Mouse (Mus musculus): Measurements from ENCODE around the gene Gm20388. TPM values are rescaled to one million over a fixed set of nuclear protein-coding genes. Genes with fewer than 3 reads are reported as not detected.

Gm20388 gene
- polyA plus RNA-seq, 1 experiment: 28.1 TPM

- H3K36me3 ChIP-seq (ENCODE audit: control insufficient read depth, insufficient read depth, low read length, poor library complexity, severe bottlenecking): no peaks in the 10 kb centered on the region
- H3K4me1 ChIP-seq (ENCODE audit: control insufficient read depth, insufficient read depth, low read length): no peaks in the 10 kb centered on the region
- no peaks in the 10 kb centered on the region for H3K9me3 ChIP-seq (replicated peaks; ENCODE audit: control insufficient read depth, insufficient read depth, low read length, poor library complexity, severe bottlenecking)
- no peak for TF ChIP-seq CTCF (IDR thresholded peaks at IDR 0.05; ENCODE audit: low read depth, low read length)
- no peak for TF ChIP-seq EP300 (IDR thresholded peaks at IDR 0.05; ENCODE audit: insufficient read depth, low read depth, low read length)
- TF ChIP-seq POLR2A (IDR thresholded peaks at IDR 0.05; ENCODE audit: insufficient read depth, low read length): no peak
- no peak overlapping the region for H3K9ac ChIP-seq (ENCODE audit: low read depth, poor library complexity, severe bottlenecking)
- H3K27ac ChIP-seq (ENCODE audit: insufficient read depth, low read length): no peak overlapping the region
- no peak overlapping the region for H3K4me3 ChIP-seq (ENCODE audit: low read depth, low read length)
- H3K27me3 ChIP-seq (ENCODE audit: control insufficient read depth, insufficient read depth, low read length, poor library complexity, severe bottlenecking): no peaks in the 10 kb centered on the region
Measured at GRCm38 (mm10) chr8:120745226-120745625, 834.6 kb downstream of the Gm20388 start.

- Histone ChIP-seq H3K9me3 (replicated peaks; ENCODE audit: control insufficient read depth, insufficient read depth, low read length, poor library complexity, severe bottlenecking) (no peaks in the 10 kb centered on the region), H3K9ac (ENCODE audit: low read depth, poor library complexity, severe bottlenecking) (no peak overlapping the region), H3K36me3 (ENCODE audit: control insufficient read depth, insufficient read depth, low read length, poor library complexity, severe bottlenecking) (no peaks in the 10 kb centered on the region), H3K4me3 (ENCODE audit: low read depth, low read length) (no peak overlapping the region), H3K4me1 (ENCODE audit: control insufficient read depth, insufficient read depth, low read length) (no peaks in the 10 kb centered on the region), H3K27ac (ENCODE audit: insufficient read depth, low read length) (no peak overlapping the region), H3K27me3 (ENCODE audit: control insufficient read depth, insufficient read depth, low read length, poor library complexity, severe bottlenecking) (no peaks in the 10 kb centered on the region)
- TF ChIP-seq EP300 (IDR thresholded peaks at IDR 0.05; ENCODE audit: insufficient read depth, low read depth, low read length) (no peak), POLR2A (IDR thresholded peaks at IDR 0.05; ENCODE audit: insufficient read depth, low read length) (no peak), CTCF (IDR thresholded peaks at IDR 0.05; ENCODE audit: low read depth, low read length) (no peak)
Measured at GRCm38 (mm10) chr8:120746007-120746701, 835.5 kb downstream of the Gm20388 start.

GRCm38 (mm10) chr8:120747286-120747685 lies 836.6 kb downstream of the Gm20388 start:
- Histone ChIP-seq H3K9me3 (replicated peaks; ENCODE audit: control insufficient read depth, insufficient read depth, low read length, poor library complexity, severe bottlenecking) (no peaks in the 10 kb centered on the region), H3K27ac (ENCODE audit: insufficient read depth, low read length) (no peak overlapping the region), H3K9ac (ENCODE audit: low read depth, poor library complexity, severe bottlenecking) (no peak overlapping the region), H3K27me3 (ENCODE audit: control insufficient read depth, insufficient read depth, low read length, poor library complexity, severe bottlenecking) (no peaks in the 10 kb centered on the region), H3K36me3 (ENCODE audit: control insufficient read depth, insufficient read depth, low read length, poor library complexity, severe bottlenecking) (no peaks in the 10 kb centered on the region), H3K4me3 (ENCODE audit: low read depth, low read length) (no peak overlapping the region), H3K4me1 (ENCODE audit: control insufficient read depth, insufficient read depth, low read length) (no peaks in the 10 kb centered on the region)
- TF ChIP-seq POLR2A (IDR thresholded peaks at IDR 0.05; ENCODE audit: insufficient read depth, low read length) (no peak), CTCF (IDR thresholded peaks at IDR 0.05; ENCODE audit: low read depth, low read length) (no peak), EP300 (IDR thresholded peaks at IDR 0.05; ENCODE audit: insufficient read depth, low read depth, low read length) (no peak)

- no peak overlapping the region for H3K9ac ChIP-seq (ENCODE audit: low read depth, poor library complexity, severe bottlenecking)
Measured at GRCm38 (mm10) chr8:120750616-120751015, 840.0 kb downstream of the Gm20388 start.

GRCm38 (mm10) chr8:120751226-120752081 lies 840.8 kb downstream of the Gm20388 start:
- H3K9me3 ChIP-seq (replicated peaks; ENCODE audit: control insufficient read depth, insufficient read depth, low read length, poor library complexity, severe bottlenecking): no peaks in the 10 kb centered on the region
- no peaks in the 10 kb centered on the region for H3K27me3 ChIP-seq (ENCODE audit: control insufficient read depth, insufficient read depth, low read length, poor library complexity, severe bottlenecking)
- no peak overlapping the region for H3K27ac ChIP-seq (ENCODE audit: insufficient read depth, low read length)
- no peaks in the 10 kb centered on the region for H3K4me1 ChIP-seq (ENCODE audit: control insufficient read depth, insufficient read depth, low read length)
- no peaks in the 10 kb centered on the region for H3K36me3 ChIP-seq (ENCODE audit: control insufficient read depth, insufficient read depth, low read length, poor library complexity, severe bottlenecking)
- no peak overlapping the region for H3K9ac ChIP-seq (ENCODE audit: low read depth, poor library complexity, severe bottlenecking)
- no peak overlapping the region for H3K4me3 ChIP-seq (ENCODE audit: low read depth, low read length)
- no peak for TF ChIP-seq EP300 (IDR thresholded peaks at IDR 0.05; ENCODE audit: insufficient read depth, low read depth, low read length)
- TF ChIP-seq POLR2A (IDR thresholded peaks at IDR 0.05; ENCODE audit: insufficient read depth, low read length): no peak
- no peak for TF ChIP-seq CTCF (IDR thresholded peaks at IDR 0.05; ENCODE audit: low read depth, low read length)

More at GRCm38 (mm10) chr8:120750616-120751015, 840.0 kb downstream of the Gm20388 start:
- H3K9me3 ChIP-seq (replicated peaks; ENCODE audit: control insufficient read depth, insufficient read depth, low read length, poor library complexity, severe bottlenecking): no peaks in the 10 kb centered on the region
- TF ChIP-seq EP300 (IDR thresholded peaks at IDR 0.05; ENCODE audit: insufficient read depth, low read depth, low read length) (no peak), CTCF (IDR thresholded peaks at IDR 0.05; ENCODE audit: low read depth, low read length) (no peak), POLR2A (IDR thresholded peaks at IDR 0.05; ENCODE audit: insufficient read depth, low read length) (no peak)
- H3K4me1 ChIP-seq (ENCODE audit: control insufficient read depth, insufficient read depth, low read length): no peaks in the 10 kb centered on the region
- no peaks in the 10 kb centered on the region for H3K36me3 ChIP-seq (ENCODE audit: control insufficient read depth, insufficient read depth, low read length, poor library complexity, severe bottlenecking)
- H3K27me3 ChIP-seq (ENCODE audit: control insufficient read depth, insufficient read depth, low read length, poor library complexity, severe bottlenecking): no peaks in the 10 kb centered on the region
- no peak overlapping the region for H3K4me3 ChIP-seq (ENCODE audit: low read depth, low read length)
- no peak overlapping the region for H3K27ac ChIP-seq (ENCODE audit: insufficient read depth, low read length)

GRCm38 (mm10) chr8:120752082-120752452 lies 841.4 kb downstream of the Gm20388 start:
- Histone ChIP-seq H3K4me3 (ENCODE audit: low read depth, low read length) (no peak overlapping the region), H3K9ac (ENCODE audit: low read depth, poor library complexity, severe bottlenecking) (no peak overlapping the region), H3K4me1 (ENCODE audit: control insufficient read depth, insufficient read depth, low read length) (no peaks in the 10 kb centered on the region)

More at GRCm38 (mm10) chr8:120752082-120752452, 841.4 kb downstream of the Gm20388 start:
- no peak overlapping the region for H3K27ac ChIP-seq (ENCODE audit: insufficient read depth, low read length)
- no peak for TF ChIP-seq POLR2A (IDR thresholded peaks at IDR 0.05; ENCODE audit: insufficient read depth, low read length)
- TF ChIP-seq CTCF (IDR thresholded peaks at IDR 0.05; ENCODE audit: low read depth, low read length): no peak
- H3K27me3 ChIP-seq (ENCODE audit: control insufficient read depth, insufficient read depth, low read length, poor library complexity, severe bottlenecking): no peaks in the 10 kb centered on the region
- no peaks in the 10 kb centered on the region for H3K36me3 ChIP-seq (ENCODE audit: control insufficient read depth, insufficient read depth, low read length, poor library complexity, severe bottlenecking)
- H3K9me3 ChIP-seq (replicated peaks; ENCODE audit: control insufficient read depth, insufficient read depth, low read length, poor library complexity, severe bottlenecking): no peaks in the 10 kb centered on the region

Data from ES-Bruce4 (cell line).